8 mouse cellular contexts compared by ENCODE assay signal in genomic region chr16:77444006-77444405, GRCm38 (mm10).
DNase-seq lines count a peak whose midpoint lies in the region; ATAC-seq and TF ChIP-seq lines count a peak whose summit lies in the region.

No protein-coding gene starts in this region.

- H3K79me2 ChIP-seq in heart, adult 2 months (replicated peaks; ENCODE audit: control insufficient read depth, insufficient read depth, low read length) = no peaks in the 10 kb centered on the region
- H3K79me2 ChIP-seq in MEL (ENCODE audit: control insufficient read depth, insufficient read depth, low read length, poor library complexity) = no peaks in the 10 kb centered on the region

- no peak for ATAC-seq in heart, embryonic 11.5 days (replicated peaks; ENCODE audit: insufficient number of reproducible peaks, low FRiP score, low TSS enrichment)
- ATAC-seq in midbrain, embryonic 12.5 days (ENCODE audit: low FRiP score, low read depth) = peak; percentile 70

- H3K4me3 ChIP-seq in heart, adult 2 months = no peak overlapping the region
- H3K4me3 ChIP-seq in heart, embryonic 11.5 days (ENCODE audit: low read depth, low read length) = no peak overlapping the region
- no peak overlapping the region for H3K4me3 ChIP-seq in MEL (ENCODE audit: control insufficient read depth in 1 of 2, insufficient read depth in 1 of 2, low read depth in 2 of 2, low read length in 2 of 2)
- H3K4me3 ChIP-seq in midbrain, embryonic 12.5 days = no peak overlapping the region

- no peak for DNase-seq in heart, adult 2 months
- peak; percentile 59 for DNase-seq in MEL (ENCODE audit: low read depth, low spot score)
- peak; percentile 13 to 23 for DNase-seq in cerebellum, postnatal 25 days
- DNase-seq in heart, postnatal 10 days = peak; percentile 46 to 66
- peak; percentile 18 for DNase-seq in kidney, postnatal 10 days
- no peak for DNase-seq in spleen, postnatal 14 days (ENCODE audit: low spot score in 2 of 2)

- no peaks in the 10 kb centered on the region for H3K27me3 ChIP-seq in heart, adult 2 months (ENCODE audit: control insufficient read depth, insufficient read depth, low read length)
- no peaks in the 10 kb centered on the region for H3K27me3 ChIP-seq in heart, embryonic 11.5 days (ENCODE audit: control insufficient read depth, insufficient read depth, low read length)
- no peaks in the 10 kb centered on the region for H3K27me3 ChIP-seq in MEL (ENCODE audit: control insufficient read depth in 1 of 2, insufficient read depth in 2 of 2, low read length in 2 of 2)
- H3K27me3 ChIP-seq in midbrain, embryonic 12.5 days = no peaks in the 10 kb centered on the region

- H3K36me3 ChIP-seq in heart, adult 2 months (ENCODE audit: control insufficient read depth, insufficient read depth, low read length) = no peaks in the 10 kb centered on the region
- H3K36me3 ChIP-seq in heart, embryonic 11.5 days (ENCODE audit: control insufficient read depth, insufficient read depth, low read length) = no peaks in the 10 kb centered on the region
- H3K36me3 ChIP-seq in MEL (ENCODE audit: control insufficient read depth in 1 of 2, insufficient read depth in 2 of 2, low read length in 2 of 2) = no peaks in the 10 kb centered on the region
- H3K36me3 ChIP-seq in midbrain, embryonic 12.5 days = no peaks in the 10 kb centered on the region

- H3K27ac ChIP-seq in heart, adult 2 months = no peak overlapping the region
- H3K27ac ChIP-seq in heart, embryonic 11.5 days (ENCODE audit: low read depth, low read length) = no peak overlapping the region
- H3K27ac ChIP-seq in MEL (ENCODE audit: control insufficient read depth, low read depth, low read length) = no peak overlapping the region
- H3K27ac ChIP-seq in midbrain, embryonic 12.5 days (replicated peaks) = peak overlapping the region; percentile 54

- no peak overlapping the region for H3K4me2 ChIP-seq in heart, embryonic 11.5 days
- no peak overlapping the region for H3K4me2 ChIP-seq in midbrain, embryonic 12.5 days (replicated peaks)

- peak; percentile 46 for TF ChIP-seq RAD21 in MEL (IDR thresholded peaks at IDR 0.05; ENCODE audit: low read depth, low read length)

- TF ChIP-seq EP300 in heart, adult 2 months (IDR thresholded peaks at IDR 0.05; ENCODE audit: insufficient read depth, low read depth, low read length) = no peak
- TF ChIP-seq EP300 in MEL (IDR thresholded peaks at IDR 0.05; ENCODE audit: low read depth in 1 of 2, low read length in 2 of 2) = no peak

- TF ChIP-seq POLR2A in heart, adult 2 months (IDR thresholded peaks at IDR 0.05; ENCODE audit: insufficient read depth, low read depth, low read length) = no peak
- no peak for TF ChIP-seq POLR2A in MEL (IDR thresholded peaks at IDR 0.05; ENCODE audit: control insufficient read depth in 1 of 2, insufficient read depth in 1 of 2, low read depth in 1 of 2, low read length in 2 of 2, poor library complexity in 1 of 2)

- 18% methylated on average over 4 of the region's 4 CpGs for WGBS in heart, adult 2 months
- WGBS in heart, embryonic 11.5 days (ENCODE audit: insufficient replicate concordance) = 27% methylated on average over 4 of the region's 4 CpGs
- WGBS in midbrain, embryonic 12.5 days = 26% methylated on average over 4 of the region's 4 CpGs

- TF ChIP-seq CTCF in heart, adult 2 months (IDR thresholded peaks at IDR 0.05) = peak; percentile 86
- peak in 2 of 3 experiments; percentile 37 to 67; a peak in 4 of 6 replicates for TF ChIP-seq CTCF in MEL (IDR thresholded peaks at IDR 0.05 in 2 of 3, conservative IDR thresholded peaks at IDR 0.05 in 1 of 3; ENCODE audit: control insufficient read depth in 1 of 3, insufficient read depth in 1 of 3, low read depth in 2 of 3, low read length in 3 of 3, poor library complexity in 1 of 3, severe bottlenecking in 1 of 3)

- intact Hi-C loops in heart, adult 2 months (cut with DNase I) = loop anchor here (1.0 to 5.0 kb wide), 5 partner anchors 115 to 713 kb away; no protein-coding TSS in a partner anchor
- intact Hi-C loops in heart, postnatal 10 days (cut with DNase I) = loop anchor here (2.0 to 5.0 kb wide), 5 partner anchors 113 to 713 kb away; no protein-coding TSS in a partner anchor

- no peak overlapping the region for H3K9ac ChIP-seq in heart, adult 2 months (ENCODE audit: low read depth, low read length)
- H3K9ac ChIP-seq in heart, embryonic 11.5 days (ENCODE audit: low read depth, low read length) = no peak overlapping the region
- H3K9ac ChIP-seq in MEL (ENCODE audit: control insufficient read depth, low read depth, low read length, poor library complexity, severe bottlenecking) = no peak overlapping the region
- H3K9ac ChIP-seq in midbrain, embryonic 12.5 days (replicated peaks) = no peak overlapping the region

- no peaks in the 10 kb centered on the region for H3K9me3 ChIP-seq in heart, embryonic 11.5 days (replicated peaks; ENCODE audit: control insufficient read depth, low read length)
- no peaks in the 10 kb centered on the region for H3K9me3 ChIP-seq in MEL (replicated peaks; ENCODE audit: insufficient read depth, low read length)
- no peaks in the 10 kb centered on the region for H3K9me3 ChIP-seq in midbrain, embryonic 12.5 days

- no peaks in the 10 kb centered on the region; the same call in 1 of the 2 replicates for H3K4me1 ChIP-seq in heart, adult 2 months (ENCODE audit: control insufficient read depth, insufficient read depth, low read length)
- no peaks in the 10 kb centered on the region for H3K4me1 ChIP-seq in heart, embryonic 11.5 days (ENCODE audit: control insufficient read depth, insufficient read depth, low read length)
- no peaks in the 10 kb centered on the region for H3K4me1 ChIP-seq in MEL (ENCODE audit: control insufficient read depth in 1 of 2, insufficient read depth in 2 of 2, low read length in 2 of 2)
- peaks cover 32% of the 10 kb centered on the region for H3K4me1 ChIP-seq in midbrain, embryonic 12.5 days

TF ChIP-seq in MEL, 35 proteins besides CTCF, POLR2A, EP300 and RAD21:
- no peak for TF ChIP-seq RCOR1 (IDR thresholded peaks at IDR 0.05; ENCODE audit: low read depth, low read length)
- TF ChIP-seq SMC3 (IDR thresholded peaks at IDR 0.05; ENCODE audit: low read depth, low read length) = peak; percentile 71
- no peak for TF ChIP-seq POLR2AphosphoS2 (IDR thresholded peaks at IDR 0.05; ENCODE audit: low read length)
- no peak for TF ChIP-seq MEF2A (IDR thresholded peaks at IDR 0.05; ENCODE audit: extremely low read depth, insufficient replicate concordance, low read depth, low read length, poor library complexity, severe bottlenecking)
- TF ChIP-seq NRF1 (IDR thresholded peaks at IDR 0.05; ENCODE audit: insufficient read depth, low read depth, low read length, poor library complexity, severe bottlenecking) = no peak
- TF ChIP-seq TCF12 (IDR thresholded peaks at IDR 0.05; ENCODE audit: low read depth, low read length) = no peak
- TF ChIP-seq ZC3H11A (IDR thresholded peaks at IDR 0.05; ENCODE audit: low read depth, low read length) = peak; percentile 33; the same call in 1 of the 2 replicates

Comparison
In these comparisons a context has a peak if more than half of its experiments do, and no peak if none do; other contexts are left out.
1. DNase-seq: peak in MEL (single experiment), cerebellum, postnatal 25 days (2 of 2), heart, postnatal 10 days (2 of 2) and kidney, postnatal 10 days (single experiment); none in heart, adult 2 months (0 of 2) and spleen, postnatal 14 days (0 of 2).